Mouse (Mus musculus): ENCODE measurements around the gene Dact3. TPM values are rescaled to one million over a fixed set of nuclear protein-coding genes. Genes with fewer than 3 reads are reported as not detected.

The Dact3 gene
- polyA plus RNA-seq, 1 experiment from 2014 or later, result 7.6 TPM

- Histone ChIP-seq H3K4me3 (ENCODE audit: low read depth, low read length) (no peak overlapping the region), H3K36me3 (ENCODE audit: control insufficient read depth, insufficient read depth, low read length) (0 out of 2 replicates have a peak, but pooled peaks cover 2% of the 10 kb centered on the region), H3K9ac (ENCODE audit: low read depth, low read length) (no peak overlapping the region), H3K27me3 (ENCODE audit: control insufficient read depth, insufficient read depth, low read length) (no peaks in the 10 kb centered on the region), H3K9me3 (ENCODE audit: control insufficient read depth, low read length) (no peaks in the 10 kb centered on the region), H3K27ac (ENCODE audit: low read depth, low read length) (no peak overlapping the region), H3K4me1 (replicated peaks; ENCODE audit: control insufficient read depth, insufficient read depth, low read length) (peaks cover 6% of the 10 kb centered on the region), H3K4me2 (replicated peaks; ENCODE audit: low read depth, low read length) (no peak overlapping the region)
- WGBS, result 94% methylated on average over 9 of the region's 9 CpGs
- DNase-seq (ENCODE audit: low spot score) (no peak), ATAC-seq (ENCODE audit: low FRiP score) (no peak)
Measured at GRCm38 (mm10) chr7:16872478-16872877, 2.6 kb upstream of the Dact3 start.

GRCm38 (mm10) chr7:16873392-16873791, 1.7 kb upstream of the Dact3 start:
- DNase-seq (ENCODE audit: low spot score) (no peak), ATAC-seq (ENCODE audit: low FRiP score) (no peak)
- no peak overlapping the region for H3K27ac ChIP-seq (ENCODE audit: low read depth, low read length)
- H3K4me2 ChIP-seq (replicated peaks; ENCODE audit: low read depth, low read length), result no peak overlapping the region
- H3K4me1 ChIP-seq (replicated peaks; ENCODE audit: control insufficient read depth, insufficient read depth, low read length), result peaks cover 6% of the 10 kb centered on the region
- WGBS, result 95% methylated on average over 4 of the region's 4 CpGs
- H3K4me3 ChIP-seq (ENCODE audit: low read depth, low read length), result no peak overlapping the region
- H3K9ac ChIP-seq (ENCODE audit: low read depth, low read length), result no peak overlapping the region
- H3K9me3 ChIP-seq (ENCODE audit: control insufficient read depth, low read length), result no peaks in the 10 kb centered on the region
- H3K27me3 ChIP-seq (ENCODE audit: control insufficient read depth, insufficient read depth, low read length), result no peaks in the 10 kb centered on the region
- 0 out of 2 replicates have a peak, but pooled peaks cover 2% of the 10 kb centered on the region for H3K36me3 ChIP-seq (ENCODE audit: control insufficient read depth, insufficient read depth, low read length)

GRCm38 (mm10) chr7:16874190-16874589, 927 bp upstream of the Dact3 start:
- H3K9ac ChIP-seq (ENCODE audit: low read depth, low read length), result 0 out of 2 replicates have a peak overlapping the region, but pooled peaks have one; percentile 34
- WGBS, result 5% methylated on average over 17 of the region's 17 CpGs
- ATAC-seq (ENCODE audit: low FRiP score) (0 out of 2 replicates have a peak, but pooled peaks have one; percentile 10), DNase-seq (ENCODE audit: low spot score) (peak; percentile 81)
- 0 out of 2 replicates have a peak, but pooled peaks cover 2% of the 10 kb centered on the region for H3K36me3 ChIP-seq (ENCODE audit: control insufficient read depth, insufficient read depth, low read length)
- H3K4me3 ChIP-seq (ENCODE audit: low read depth, low read length), result peak overlapping the region; percentile 21; the same call in 1 of the 2 replicates
- peaks cover 6% of the 10 kb centered on the region for H3K4me1 ChIP-seq (replicated peaks; ENCODE audit: control insufficient read depth, insufficient read depth, low read length)
- peak overlapping the region; percentile 87 for H3K27ac ChIP-seq (ENCODE audit: low read depth, low read length)
- no peaks in the 10 kb centered on the region for H3K9me3 ChIP-seq (ENCODE audit: control insufficient read depth, low read length)
- H3K4me2 ChIP-seq (replicated peaks; ENCODE audit: low read depth, low read length), result peak overlapping the region; percentile 36
- no peaks in the 10 kb centered on the region for H3K27me3 ChIP-seq (ENCODE audit: control insufficient read depth, insufficient read depth, low read length)

GRCm38 (mm10) chr7:16874756-16875309, 284 bp upstream of the Dact3 start:
- Histone ChIP-seq H3K27ac (ENCODE audit: low read depth, low read length) (peak overlapping the region; percentile 87), H3K36me3 (ENCODE audit: control insufficient read depth, insufficient read depth, low read length) (0 out of 2 replicates have a peak, but pooled peaks cover 2% of the 10 kb centered on the region), H3K4me2 (replicated peaks; ENCODE audit: low read depth, low read length) (peak overlapping the region; percentile 89), H3K4me1 (replicated peaks; ENCODE audit: control insufficient read depth, insufficient read depth, low read length) (peaks cover 6% of the 10 kb centered on the region), H3K9me3 (ENCODE audit: control insufficient read depth, low read length) (no peaks in the 10 kb centered on the region), H3K27me3 (ENCODE audit: control insufficient read depth, insufficient read depth, low read length) (no peaks in the 10 kb centered on the region), H3K9ac (ENCODE audit: low read depth, low read length) (no peak overlapping the region; the same call in 1 of the 2 replicates), H3K4me3 (ENCODE audit: low read depth, low read length) (peak overlapping the region; percentile 85)
- WGBS, result under 1% methylated on average over 28 of the region's 33 CpGs
- ATAC-seq (ENCODE audit: low FRiP score) (peak; percentile 97), DNase-seq (ENCODE audit: low spot score) (peak; percentile 100)

GRCm38 (mm10) chr7:16875326-16875725, 209 bp downstream of the Dact3 start:
- no peak for ATAC-seq (ENCODE audit: low FRiP score)
- H3K27me3 ChIP-seq (ENCODE audit: control insufficient read depth, insufficient read depth, low read length), result no peaks in the 10 kb centered on the region

GRCm38 (mm10) chr7:16876006-16876405, 889 bp downstream of the Dact3 start:
- peaks cover 9% of the 10 kb centered on the region for H3K4me1 ChIP-seq (replicated peaks; ENCODE audit: control insufficient read depth, insufficient read depth, low read length)
- 10% methylated on average over 11 of the region's 11 CpGs for WGBS
- no peak for DNase-seq (ENCODE audit: low spot score)

More at GRCm38 (mm10) chr7:16875326-16875725, 209 bp downstream of the Dact3 start:
- DNase-seq (ENCODE audit: low spot score), result no peak
- Histone ChIP-seq H3K9ac (ENCODE audit: low read depth, low read length) (peak overlapping the region; percentile 79), H3K4me1 (replicated peaks; ENCODE audit: control insufficient read depth, insufficient read depth, low read length) (peaks cover 6% of the 10 kb centered on the region), H3K27ac (ENCODE audit: low read depth, low read length) (peak overlapping the region; percentile 78), H3K4me2 (replicated peaks; ENCODE audit: low read depth, low read length) (peak overlapping the region; percentile 89), H3K36me3 (ENCODE audit: control insufficient read depth, insufficient read depth, low read length) (0 out of 2 replicates have a peak, but pooled peaks cover 2% of the 10 kb centered on the region), H3K9me3 (ENCODE audit: control insufficient read depth, low read length) (no peaks in the 10 kb centered on the region), H3K4me3 (ENCODE audit: low read depth, low read length) (peak overlapping the region; percentile 85)
- WGBS, result under 1% methylated on average over 27 of the region's 42 CpGs

GRCm38 (mm10) chr7:16876608-16877007, 1.5 kb downstream of the Dact3 start:
- no peaks in the 10 kb centered on the region for H3K9me3 ChIP-seq (ENCODE audit: control insufficient read depth, low read length)
- no peaks in the 10 kb centered on the region for H3K27me3 ChIP-seq (ENCODE audit: control insufficient read depth, insufficient read depth, low read length)
- peak overlapping the region; percentile 79 for H3K9ac ChIP-seq (ENCODE audit: low read depth, low read length)
- peaks cover 9% of the 10 kb centered on the region for H3K4me1 ChIP-seq (replicated peaks; ENCODE audit: control insufficient read depth, insufficient read depth, low read length)
- H3K4me3 ChIP-seq (ENCODE audit: low read depth, low read length), result peak overlapping the region; percentile 85
- no peaks in the 10 kb centered on the region for H3K36me3 ChIP-seq (ENCODE audit: control insufficient read depth, insufficient read depth, low read length)
- ATAC-seq (ENCODE audit: low FRiP score) (no peak), DNase-seq (ENCODE audit: low spot score) (peak; percentile 78)
- H3K27ac ChIP-seq (ENCODE audit: low read depth, low read length), result peak overlapping the region; percentile 65; the same call in 1 of the 2 replicates
- WGBS, result under 1% methylated on average over 13 of the region's 13 CpGs
- peak overlapping the region; percentile 89 for H3K4me2 ChIP-seq (replicated peaks; ENCODE audit: low read depth, low read length)

More at GRCm38 (mm10) chr7:16876006-16876405, 889 bp downstream of the Dact3 start:
- no peaks in the 10 kb centered on the region for H3K9me3 ChIP-seq (ENCODE audit: control insufficient read depth, low read length)
- H3K27ac ChIP-seq (ENCODE audit: low read depth, low read length), result peak overlapping the region; percentile 56; the same call in 1 of the 2 replicates
- no peak for ATAC-seq (ENCODE audit: low FRiP score)
- peak overlapping the region; percentile 79 for H3K9ac ChIP-seq (ENCODE audit: low read depth, low read length)
- 0 out of 2 replicates have a peak, but pooled peaks cover 2% of the 10 kb centered on the region for H3K36me3 ChIP-seq (ENCODE audit: control insufficient read depth, insufficient read depth, low read length)
- peak overlapping the region; percentile 89 for H3K4me2 ChIP-seq (replicated peaks; ENCODE audit: low read depth, low read length)
- H3K4me3 ChIP-seq (ENCODE audit: low read depth, low read length), result peak overlapping the region; percentile 85
- no peaks in the 10 kb centered on the region for H3K27me3 ChIP-seq (ENCODE audit: control insufficient read depth, insufficient read depth, low read length)

GRCm38 (mm10) chr7:16877717-16878116, 2.6 kb downstream of the Dact3 start:
- no peak overlapping the region for H3K27ac ChIP-seq (ENCODE audit: low read depth, low read length)
- no peak for ATAC-seq (ENCODE audit: low FRiP score)
- 82% methylated on average over 3 of the region's 3 CpGs for whole genome bisulfite sequencing

More at GRCm38 (mm10) chr7:16877717-16878116, 2.6 kb downstream of the Dact3 start:
- 0 out of 2 replicates have a peak, but pooled peaks cover under 1% of the 10 kb centered on the region for H3K27me3 ChIP-seq (ENCODE audit: control insufficient read depth, insufficient read depth, low read length)
- H3K4me1 ChIP-seq (replicated peaks; ENCODE audit: control insufficient read depth, insufficient read depth, low read length), result peaks cover 9% of the 10 kb centered on the region
- no peak overlapping the region for H3K4me3 ChIP-seq (ENCODE audit: low read depth, low read length)
- no peaks in the 10 kb centered on the region for H3K9me3 ChIP-seq (ENCODE audit: control insufficient read depth, low read length)
- no peaks in the 10 kb centered on the region for H3K36me3 ChIP-seq (ENCODE audit: control insufficient read depth, insufficient read depth, low read length)
- H3K4me2 ChIP-seq (replicated peaks; ENCODE audit: low read depth, low read length), result no peak overlapping the region
- H3K9ac ChIP-seq (ENCODE audit: low read depth, low read length), result no peak overlapping the region
- DNase-seq (ENCODE audit: low spot score), result no peak

Measured in hindbrain, embryonic 11.5 days (tissue).